Comparison of ENCODE assay signal across 25 mouse cellular contexts in genomic region chr1:54762216-54762807, GRCm38 (mm10).
DNase-seq lines count a peak whose midpoint lies in the region; ATAC-seq lines count a peak whose summit lies in the region.
"Had no signal": no experiment of that assay in that cellular context is flagged by ENCODE, and none has a peak within 500 bp of the region (broad histone marks: within the 10 kb centered on the region; RNA-seq: fewer than 3 reads in every experiment).

No protein-coding gene starts in this region.

- H3K4me3 ChIP-seq in hindbrain, embryonic 12.5 days, result no peak overlapping the region
- H3K4me3 ChIP-seq in hindbrain, embryonic 10.5 days, result no peak overlapping the region
- no peak overlapping the region for H3K4me3 ChIP-seq in neural tube, embryonic 13.5 days
- no peak overlapping the region for H3K4me3 ChIP-seq in forebrain, embryonic 15.5 days
- H3K4me3 ChIP-seq in neural tube, embryonic 15.5 days (replicated peaks), result no peak overlapping the region
- H3K4me3 ChIP-seq: embryonic facial prominence, embryonic 15.5 days; heart, adult 2 months; layer of hippocampus, adult 2 months; limb, embryonic 13.5 days; liver, embryonic 12.5 days had no signal

- no peaks in the 10 kb centered on the region for H3K27me3 ChIP-seq in hindbrain, embryonic 12.5 days
- no peaks in the 10 kb centered on the region for H3K27me3 ChIP-seq in hindbrain, embryonic 10.5 days (ENCODE audit: insufficient read depth, poor library complexity, severe bottlenecking)
- no peaks in the 10 kb centered on the region for H3K27me3 ChIP-seq in neural tube, embryonic 13.5 days
- no peaks in the 10 kb centered on the region for H3K27me3 ChIP-seq in forebrain, embryonic 15.5 days
- no peaks in the 10 kb centered on the region for H3K27me3 ChIP-seq in neural tube, embryonic 15.5 days (replicated peaks)
- H3K27me3 ChIP-seq: embryonic facial prominence, embryonic 15.5 days; limb, embryonic 13.5 days; liver, embryonic 12.5 days had no signal

- H3K9ac ChIP-seq in hindbrain, embryonic 12.5 days, result no peak overlapping the region
- no peak overlapping the region for H3K9ac ChIP-seq in neural tube, embryonic 13.5 days
- H3K9ac ChIP-seq in forebrain, embryonic 15.5 days (replicated peaks), result no peak overlapping the region
- no peak overlapping the region for H3K9ac ChIP-seq in neural tube, embryonic 15.5 days (replicated peaks)
- H3K9ac ChIP-seq: embryonic facial prominence, embryonic 15.5 days; limb, embryonic 13.5 days; liver, embryonic 12.5 days had no signal

- H3K4me2 ChIP-seq in hindbrain, embryonic 12.5 days (replicated peaks), result no peak overlapping the region
- no peak overlapping the region for H3K4me2 ChIP-seq in neural tube, embryonic 13.5 days
- H3K4me2 ChIP-seq in forebrain, embryonic 15.5 days (replicated peaks), result no peak overlapping the region
- H3K4me2 ChIP-seq in neural tube, embryonic 15.5 days, result no peak overlapping the region
- H3K4me2 ChIP-seq: embryonic facial prominence, embryonic 15.5 days; limb, embryonic 13.5 days; liver, embryonic 12.5 days had no signal

- H3K36me3 ChIP-seq in hindbrain, embryonic 12.5 days, result no peaks in the 10 kb centered on the region
- H3K36me3 ChIP-seq in hindbrain, embryonic 10.5 days, result no peaks in the 10 kb centered on the region
- 0 out of 2 replicates have a peak, but pooled peaks cover 4% of the 10 kb centered on the region for H3K36me3 ChIP-seq in neural tube, embryonic 13.5 days
- H3K36me3 ChIP-seq in forebrain, embryonic 15.5 days, result 0 out of 2 replicates have a peak, but pooled peaks cover 2% of the 10 kb centered on the region
- H3K36me3 ChIP-seq in neural tube, embryonic 15.5 days, result peaks cover 9% of the 10 kb centered on the region; the same call in 1 of the 2 replicates

- WGBS in hindbrain, embryonic 12.5 days, result 78% methylated on average over 10 of the region's 10 CpGs
- 86% methylated on average over 10 of the region's 10 CpGs for WGBS in hindbrain, embryonic 10.5 days
- WGBS in neural tube, embryonic 13.5 days, result 54% methylated on average over 10 of the region's 10 CpGs
- 17% methylated on average over 10 of the region's 10 CpGs for WGBS in forebrain, embryonic 15.5 days
- 37% methylated on average over 10 of the region's 10 CpGs for WGBS in neural tube, embryonic 15.5 days

- H3K4me1 ChIP-seq in hindbrain, embryonic 12.5 days, result no peaks in the 10 kb centered on the region
- H3K4me1 ChIP-seq in hindbrain, embryonic 10.5 days (replicated peaks), result no peaks in the 10 kb centered on the region
- H3K4me1 ChIP-seq in neural tube, embryonic 13.5 days (replicated peaks), result peaks cover 9% of the 10 kb centered on the region
- H3K4me1 ChIP-seq in forebrain, embryonic 15.5 days, result peaks cover 3% of the 10 kb centered on the region; the same call in 1 of the 2 replicates
- peaks cover 4% of the 10 kb centered on the region; the same call in 1 of the 2 replicates for H3K4me1 ChIP-seq in neural tube, embryonic 15.5 days
- H3K4me1 ChIP-seq: embryonic facial prominence, embryonic 15.5 days; limb, embryonic 13.5 days; liver, embryonic 12.5 days had no signal

- H3K9me3 ChIP-seq in hindbrain, embryonic 12.5 days (replicated peaks), result no peaks in the 10 kb centered on the region
- H3K9me3 ChIP-seq in hindbrain, embryonic 10.5 days, result no peaks in the 10 kb centered on the region
- H3K9me3 ChIP-seq in neural tube, embryonic 13.5 days, result no peaks in the 10 kb centered on the region
- H3K9me3 ChIP-seq in forebrain, embryonic 15.5 days, result no peaks in the 10 kb centered on the region
- H3K9me3 ChIP-seq in neural tube, embryonic 15.5 days (replicated peaks), result no peaks in the 10 kb centered on the region
- H3K9me3 ChIP-seq: embryonic facial prominence, embryonic 15.5 days; limb, embryonic 13.5 days; liver, embryonic 12.5 days had no signal

- peak overlapping the region; percentile 48; the same call in 1 of the 2 replicates for H3K27ac ChIP-seq in hindbrain, embryonic 12.5 days
- H3K27ac ChIP-seq in hindbrain, embryonic 10.5 days, result no peak overlapping the region
- H3K27ac ChIP-seq in neural tube, embryonic 13.5 days (replicated peaks), result peak overlapping the region; percentile 85
- H3K27ac ChIP-seq in forebrain, embryonic 15.5 days (replicated peaks), result no peak overlapping the region
- peak overlapping the region; percentile 65 for H3K27ac ChIP-seq in neural tube, embryonic 15.5 days (replicated peaks)
- H3K27ac ChIP-seq: embryonic facial prominence, embryonic 15.5 days; heart, adult 2 months; kidney, postnatal 0 days; layer of hippocampus, adult 2 months; limb, embryonic 13.5 days; liver, embryonic 12.5 days had no signal

- intact Hi-C loops in left cerebral cortex, postnatal 36 days (cut with DNase I), result no loop called here

- no peak for DNase-seq in hindbrain, embryonic 10.5 days (ENCODE audit: low spot score)
- DNase-seq in neural tube, embryonic 10.5 days (ENCODE audit: extremely low spot score, low spot score), result no peak
- DNase-seq in left cerebral cortex, postnatal 36 days (ENCODE audit: low spot score in 2 of 2), result no peak
- DNase-seq: adrenal gland, postnatal 14 days; cerebellum, adult 9-10 months; gastrocnemius, postnatal 25 days; heart, adult 2 months; kidney, adult 2 months; layer of hippocampus, postnatal 36 days; lung, adult 2 months; lung, postnatal 14 days; right cerebral cortex, adult 18-20 months; right cerebral cortex, postnatal 4 days; thymus, postnatal 25 days had no signal

- ATAC-seq in hindbrain, embryonic 12.5 days (ENCODE audit: low FRiP score), result no peak
- ATAC-seq in neural tube, embryonic 13.5 days (ENCODE audit: low read depth), result peak; percentile 83
- peak; percentile 66; the same call in 1 of the 2 replicates for ATAC-seq in forebrain, embryonic 15.5 days (replicated peaks)
- peak; percentile 80 for ATAC-seq in neural tube, embryonic 15.5 days (ENCODE audit: low FRiP score)
- no peak for ATAC-seq in frontal cortex, adult (ENCODE audit: low TSS enrichment)
- ATAC-seq: inflammation-experienced regulatory T-cells, adult 6 months; liver, embryonic 12.5 days had no signal

Comparison
In these comparisons a context has a peak if more than half of its experiments do, and no peak if none do; other contexts are left out.
1. H3K27ac ChIP-seq: peak in hindbrain, embryonic 12.5 days (single experiment), neural tube, embryonic 13.5 days (single experiment) and neural tube, embryonic 15.5 days (single experiment); none in hindbrain, embryonic 10.5 days (single experiment) and forebrain, embryonic 15.5 days (single experiment).
2. ATAC-seq: peak in neural tube, embryonic 13.5 days (single experiment), forebrain, embryonic 15.5 days (single experiment) and neural tube, embryonic 15.5 days (single experiment); none in hindbrain, embryonic 12.5 days (single experiment) and frontal cortex, adult (single experiment).